Mouse (Mus musculus): ENCODE measurements at regions not wholly inside any gene's neighbourhood (a gene's known extent, or its start where the extent isn't known, plus 50 kb on each side); places are given as distances from the start of the nearest gene placed in this dataset.
"Not testable (repeated sequence)": the region's sequence is repeated elsewhere in the genome, so short reads cannot be mapped to it uniquely, and the experiment has no call there.

- Histone ChIP-seq H3K9me3 (ENCODE audit: control insufficient read depth, low read depth, low read length) (no peaks in the 10 kb centered on the region), H3K4me2 (replicated peaks; ENCODE audit: low read depth, low read length) (no peak overlapping the region), H3K9ac (replicated peaks; ENCODE audit: low read depth, low read length) (no peak overlapping the region), H3K4me1 (ENCODE audit: control insufficient read depth, insufficient read depth, low read length) (no peaks in the 10 kb centered on the region), H3K36me3 (ENCODE audit: control insufficient read depth, insufficient read depth, low read length) (no peaks in the 10 kb centered on the region), H3K27me3 (ENCODE audit: control insufficient read depth, insufficient read depth, low read length) (no peaks in the 10 kb centered on the region), H3K4me3 (ENCODE audit: low read depth, low read length) (no peak overlapping the region), H3K27ac (ENCODE audit: low read length) (no peak overlapping the region)
- WGBS = 56% methylated on average over 3 of the region's 3 CpGs
- no peak for ATAC-seq (ENCODE audit: insufficient number of reproducible peaks, insufficient read depth, low FRiP score, low read depth)
These were observed 199.8 kb downstream of the Fam198b start for GRCm38 (mm10) chr3:80084168-80084567.

GRCm38 (mm10) chr3:80099625-80100024 lies 215.3 kb downstream of the Fam198b start:
- Histone ChIP-seq H3K27me3 (ENCODE audit: control insufficient read depth, insufficient read depth, low read length) (no peaks in the 10 kb centered on the region), H3K4me3 (ENCODE audit: low read depth, low read length) (no peak overlapping the region), H3K4me2 (replicated peaks; ENCODE audit: low read depth, low read length) (no peak overlapping the region), H3K9me3 (ENCODE audit: control insufficient read depth, low read depth, low read length) (no peaks in the 10 kb centered on the region), H3K27ac (ENCODE audit: low read length) (no peak overlapping the region), H3K36me3 (ENCODE audit: control insufficient read depth, insufficient read depth, low read length) (no peaks in the 10 kb centered on the region), H3K9ac (replicated peaks; ENCODE audit: low read depth, low read length) (no peak overlapping the region), H3K4me1 (ENCODE audit: control insufficient read depth, insufficient read depth, low read length) (no peaks in the 10 kb centered on the region)
- ATAC-seq (ENCODE audit: insufficient number of reproducible peaks, insufficient read depth, low FRiP score, low read depth) = no peak
- WGBS = 86% methylated on average over 3 of the region's 3 CpGs

- Histone ChIP-seq H3K27ac (ENCODE audit: low read length) (no peak overlapping the region), H3K4me2 (replicated peaks; ENCODE audit: low read depth, low read length) (no peak overlapping the region), H3K4me3 (ENCODE audit: low read depth, low read length) (no peak overlapping the region), H3K9me3 (ENCODE audit: control insufficient read depth, low read depth, low read length) (no peaks in the 10 kb centered on the region), H3K36me3 (ENCODE audit: control insufficient read depth, insufficient read depth, low read length) (no peaks in the 10 kb centered on the region), H3K4me1 (ENCODE audit: control insufficient read depth, insufficient read depth, low read length) (no peaks in the 10 kb centered on the region), H3K9ac (replicated peaks; ENCODE audit: low read depth, low read length) (no peak overlapping the region), H3K27me3 (ENCODE audit: control insufficient read depth, insufficient read depth, low read length) (no peaks in the 10 kb centered on the region)
- WGBS = 50% methylated on average over 1 of the region's 1 CpGs
- no peak for ATAC-seq (ENCODE audit: insufficient number of reproducible peaks, insufficient read depth, low FRiP score, low read depth)
These were observed 235.9 kb downstream of the Fam198b start for GRCm38 (mm10) chr3:80120177-80120736.

GRCm38 (mm10) chr3:80123666-80124065 lies 239.3 kb downstream of the Fam198b start:
- WGBS = 48% methylated on average over 6 of the region's 6 CpGs
- Histone ChIP-seq H3K4me1 (ENCODE audit: control insufficient read depth, insufficient read depth, low read length) (no peaks in the 10 kb centered on the region), H3K9me3 (ENCODE audit: control insufficient read depth, low read depth, low read length) (no peaks in the 10 kb centered on the region), H3K4me3 (ENCODE audit: low read depth, low read length) (no peak overlapping the region), H3K4me2 (replicated peaks; ENCODE audit: low read depth, low read length) (no peak overlapping the region), H3K27ac (ENCODE audit: low read length) (no peak overlapping the region), H3K36me3 (ENCODE audit: control insufficient read depth, insufficient read depth, low read length) (no peaks in the 10 kb centered on the region), H3K9ac (replicated peaks; ENCODE audit: low read depth, low read length) (no peak overlapping the region), H3K27me3 (ENCODE audit: control insufficient read depth, insufficient read depth, low read length) (no peaks in the 10 kb centered on the region)
- ATAC-seq (ENCODE audit: insufficient number of reproducible peaks, insufficient read depth, low FRiP score, low read depth) = no peak

GRCm38 (mm10) chr3:80124621-80125020 lies 240.3 kb downstream of the Fam198b start:
- H3K27me3 ChIP-seq (ENCODE audit: control insufficient read depth, insufficient read depth, low read length) = no peaks in the 10 kb centered on the region
- no peak overlapping the region for H3K4me3 ChIP-seq (ENCODE audit: low read depth, low read length)
- H3K4me1 ChIP-seq (ENCODE audit: control insufficient read depth, insufficient read depth, low read length) = no peaks in the 10 kb centered on the region
- 80% methylated on average over 8 of the region's 8 CpGs for WGBS
- H3K9me3 ChIP-seq (ENCODE audit: control insufficient read depth, low read depth, low read length) = no peaks in the 10 kb centered on the region
- no peak overlapping the region for H3K9ac ChIP-seq (replicated peaks; ENCODE audit: low read depth, low read length)
- no peak overlapping the region for H3K27ac ChIP-seq (ENCODE audit: low read length)
- no peak overlapping the region for H3K4me2 ChIP-seq (replicated peaks; ENCODE audit: low read depth, low read length)
- H3K36me3 ChIP-seq (ENCODE audit: control insufficient read depth, insufficient read depth, low read length) = no peaks in the 10 kb centered on the region
- ATAC-seq (ENCODE audit: insufficient number of reproducible peaks, insufficient read depth, low FRiP score, low read depth) = no peak

- no peak overlapping the region for H3K4me2 ChIP-seq (replicated peaks; ENCODE audit: low read depth, low read length)
- no peak overlapping the region for H3K4me3 ChIP-seq (ENCODE audit: low read depth, low read length)
- H3K4me1 ChIP-seq (ENCODE audit: control insufficient read depth, insufficient read depth, low read length) = no peaks in the 10 kb centered on the region
- H3K9ac ChIP-seq (replicated peaks; ENCODE audit: low read depth, low read length) = no peak overlapping the region
- H3K36me3 ChIP-seq (ENCODE audit: control insufficient read depth, insufficient read depth, low read length) = no peaks in the 10 kb centered on the region
- H3K9me3 ChIP-seq (ENCODE audit: control insufficient read depth, low read depth, low read length) = no peaks in the 10 kb centered on the region
- H3K27me3 ChIP-seq (ENCODE audit: control insufficient read depth, insufficient read depth, low read length) = no peaks in the 10 kb centered on the region
- no peak overlapping the region for H3K27ac ChIP-seq (ENCODE audit: low read length)
- ATAC-seq (ENCODE audit: insufficient number of reproducible peaks, insufficient read depth, low FRiP score, low read depth) = no peak
- 70% methylated on average over 1 of the region's 1 CpGs for WGBS
These were observed 257.4 kb downstream of the Fam198b start for GRCm38 (mm10) chr3:80141697-80142096.

- H3K36me3 ChIP-seq (ENCODE audit: control insufficient read depth, insufficient read depth, low read length) = no peaks in the 10 kb centered on the region
- H3K9ac ChIP-seq (replicated peaks; ENCODE audit: low read depth, low read length) = no peak overlapping the region
- no peaks in the 10 kb centered on the region for H3K27me3 ChIP-seq (ENCODE audit: control insufficient read depth, insufficient read depth, low read length)
- H3K4me3 ChIP-seq (ENCODE audit: low read depth, low read length) = no peak overlapping the region
- no peak overlapping the region for H3K4me2 ChIP-seq (replicated peaks; ENCODE audit: low read depth, low read length)
- H3K9me3 ChIP-seq (ENCODE audit: control insufficient read depth, low read depth, low read length) = no peaks in the 10 kb centered on the region
- 80% methylated on average over 2 of the region's 2 CpGs for WGBS
- ATAC-seq (ENCODE audit: insufficient number of reproducible peaks, insufficient read depth, low FRiP score, low read depth) = no peak
- H3K4me1 ChIP-seq (ENCODE audit: control insufficient read depth, insufficient read depth, low read length) = no peaks in the 10 kb centered on the region
- H3K27ac ChIP-seq (ENCODE audit: low read length) = no peak overlapping the region
These were observed 276.1 kb downstream of the Fam198b start for GRCm38 (mm10) chr3:80160473-80160872.

- Histone ChIP-seq H3K4me2 (replicated peaks; ENCODE audit: low read depth, low read length) (no peak overlapping the region), H3K4me3 (ENCODE audit: low read depth, low read length) (no peak overlapping the region), H3K9ac (replicated peaks; ENCODE audit: low read depth, low read length) (no peak overlapping the region), H3K27me3 (ENCODE audit: control insufficient read depth, insufficient read depth, low read length) (no peaks in the 10 kb centered on the region), H3K36me3 (ENCODE audit: control insufficient read depth, insufficient read depth, low read length) (no peaks in the 10 kb centered on the region), H3K27ac (ENCODE audit: low read length) (no peak overlapping the region), H3K9me3 (ENCODE audit: control insufficient read depth, low read depth, low read length) (no peaks in the 10 kb centered on the region), H3K4me1 (ENCODE audit: control insufficient read depth, insufficient read depth, low read length) (no peaks in the 10 kb centered on the region)
- WGBS = 42% methylated on average over 2 of the region's 2 CpGs
- no peak for ATAC-seq (ENCODE audit: insufficient number of reproducible peaks, insufficient read depth, low FRiP score, low read depth)
These were observed 297.4 kb downstream of the Fam198b start for GRCm38 (mm10) chr3:80181749-80182148.

GRCm38 (mm10) chr3:80182161-80182560 lies 297.8 kb downstream of the Fam198b start:
- H3K27ac ChIP-seq (ENCODE audit: low read length); H3K9ac ChIP-seq (replicated peaks; ENCODE audit: low read depth, low read length); ATAC-seq (ENCODE audit: insufficient number of reproducible peaks, insufficient read depth, low FRiP score, low read depth); H3K9me3 ChIP-seq (ENCODE audit: control insufficient read depth, low read depth, low read length); H3K36me3 ChIP-seq (ENCODE audit: control insufficient read depth, insufficient read depth, low read length); H3K4me3 ChIP-seq (ENCODE audit: low read depth, low read length); H3K27me3 ChIP-seq (ENCODE audit: control insufficient read depth, insufficient read depth, low read length); H3K4me1 ChIP-seq (ENCODE audit: control insufficient read depth, insufficient read depth, low read length); H3K4me2 ChIP-seq (replicated peaks; ENCODE audit: low read depth, low read length): not testable (repeated sequence)
- 53% methylated on average over 2 of the region's 2 CpGs for WGBS

Data from stomach, embryonic 14.5 days (tissue).